Mouse (Mus musculus): Measurements from ENCODE around the gene Smarcd1.

The Smarcd1 gene

DNA sequence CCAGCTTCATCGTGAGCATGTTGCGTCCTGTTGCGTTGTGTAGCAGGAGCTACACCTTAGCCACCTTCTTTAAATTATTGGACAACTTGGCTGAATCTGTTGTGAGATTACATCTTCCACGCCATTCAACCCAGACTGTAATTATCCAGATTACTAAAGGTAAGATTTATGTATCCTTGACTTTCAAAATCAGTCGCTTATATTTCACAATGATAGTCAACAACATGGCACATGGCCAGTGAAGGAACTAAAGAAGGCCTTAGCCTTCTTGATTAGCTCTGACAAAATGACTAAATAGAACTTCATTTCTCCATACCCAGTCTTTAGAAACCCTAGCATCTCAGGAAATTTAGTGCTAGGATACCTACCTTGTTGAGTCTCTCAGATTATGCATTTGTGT is 31.3 kb downstream of the Smarcd1 start:
- DNase-seq (ENCODE audit: low read depth), result no peak

DNA sequence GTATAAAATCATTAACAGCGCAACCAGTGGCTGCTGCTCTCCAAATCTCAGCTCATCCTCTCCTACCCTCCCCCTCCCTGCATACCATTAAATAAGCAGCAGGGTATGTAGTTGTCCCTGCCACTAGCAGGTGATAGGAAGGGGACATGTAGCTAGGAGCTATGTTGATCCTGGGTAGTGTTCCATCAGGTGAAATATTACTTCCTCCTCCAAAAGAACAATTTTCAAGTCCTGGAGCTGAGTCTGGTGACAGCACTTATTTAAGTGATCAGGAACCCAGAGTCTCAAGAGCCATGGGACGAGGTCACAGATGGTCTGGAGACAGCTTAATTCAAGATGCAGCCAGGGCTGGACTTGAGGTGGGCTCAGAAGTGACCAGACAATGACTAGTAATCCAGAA is 33.7 kb downstream of the Smarcd1 start:
- no peak for DNase-seq (ENCODE audit: low read depth)

- no peak for DNase-seq (ENCODE audit: low read depth)
These were observed 34.7 kb downstream of the Smarcd1 start for GRCm38 (mm10) chr15:99736675-99737074.

GRCm38 (mm10) chr15:99740229-99740628 is 38.3 kb downstream of the Smarcd1 start:
- no peak for DNase-seq (ENCODE audit: low read depth)

- DNase-seq (ENCODE audit: low read depth), result no peak
These were observed 52.3 kb downstream of the Smarcd1 start for GRCm38 (mm10) chr15:99754204-99754603.

Data from c-Kit-positive CD71-negative TER-119-negative erythroid progenitor cells, embryonic 14.5 days (primary cell).